Mouse (Mus musculus) spleen, adult 12 weeks (tissue): ENCODE results near the gene Gm37419.

ENCODE experiments used
- DNase-seq: peaks from one replicate; pipeline ENCODE4 v3.0.0; 2022; ENCODE audit warnings: low spot score

Gm37419 gene

DNA sequence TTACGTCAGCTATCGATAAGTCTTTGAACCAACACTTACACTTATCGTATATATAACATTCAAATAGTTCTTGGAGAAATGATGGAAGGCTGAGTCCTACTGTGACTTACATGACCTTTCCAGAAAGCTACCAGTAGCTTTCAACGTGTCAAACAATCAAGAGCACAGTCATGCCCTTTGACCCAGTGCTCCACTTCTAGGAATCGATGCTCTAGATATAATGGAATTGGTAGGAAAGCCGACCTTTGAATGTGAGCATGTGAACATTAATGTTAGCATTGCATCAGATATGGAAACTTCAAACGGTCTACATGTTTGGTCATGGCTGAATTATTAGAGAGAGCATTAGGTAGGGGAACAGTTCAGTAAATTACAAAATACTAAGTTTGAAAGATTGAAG is 8.1 kb downstream of the Gm37419 start:
- DNase-seq = no peak

DNA sequence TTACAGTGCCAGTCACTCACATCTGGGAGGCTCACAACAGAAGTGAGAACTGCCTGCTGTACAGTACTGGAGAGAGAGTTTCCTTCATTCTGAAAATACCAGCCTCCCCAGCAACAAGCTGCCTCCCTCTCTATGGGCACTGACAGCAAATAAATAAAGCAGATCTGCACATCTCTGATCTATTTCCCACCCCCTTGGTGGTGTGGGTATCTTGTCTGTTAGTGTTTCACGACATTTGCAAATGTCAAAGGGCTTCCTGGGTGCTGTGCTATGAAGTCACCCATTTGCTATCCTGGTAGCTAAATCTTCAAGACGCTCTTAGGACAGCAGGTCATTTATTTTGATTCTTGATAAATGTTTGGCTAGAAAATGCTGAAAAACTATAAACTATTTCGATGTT is 8.9 kb downstream of the Gm37419 start:
- DNase-seq = no peak

DNA sequence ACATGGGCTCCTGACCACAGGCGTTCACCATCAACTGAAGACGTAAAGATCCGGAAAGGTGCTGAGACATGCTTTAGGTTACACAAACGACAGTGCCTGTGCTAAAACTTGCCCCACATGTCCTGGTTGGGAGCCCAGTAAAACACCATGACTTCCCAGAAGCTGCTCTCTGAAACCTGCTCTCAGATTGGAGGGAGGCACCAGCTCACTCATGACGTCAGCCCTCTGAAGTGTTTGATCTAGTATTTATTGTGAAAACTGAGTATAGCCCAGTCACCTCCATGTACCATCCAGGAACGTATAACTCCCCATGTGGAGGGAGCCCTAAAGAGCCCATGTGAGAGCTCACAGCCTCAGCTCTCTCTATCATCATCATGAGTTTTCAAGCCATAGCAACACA is 9.6 kb downstream of the Gm37419 start:
- DNase-seq = no peak

DNA sequence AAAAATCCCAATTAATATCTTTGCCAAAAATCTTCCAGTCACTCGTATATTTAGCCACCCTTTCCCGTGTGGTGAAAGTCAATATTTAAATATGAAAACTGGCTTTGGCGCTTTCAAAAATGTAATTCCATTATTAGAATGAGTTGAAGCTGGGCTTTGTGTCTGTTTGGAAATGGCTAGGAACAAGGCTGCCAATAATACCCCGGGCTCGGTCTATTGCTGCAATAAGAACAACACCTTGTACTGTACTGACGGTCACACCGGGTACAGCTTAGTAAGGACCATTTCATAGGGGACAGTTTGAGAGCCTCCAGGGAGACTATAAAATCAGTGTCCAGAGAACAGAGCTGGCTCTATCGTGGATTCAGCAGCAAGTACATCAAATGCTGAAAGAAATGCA is 17.6 kb downstream of the Gm37419 start:
- no peak for DNase-seq

DNA sequence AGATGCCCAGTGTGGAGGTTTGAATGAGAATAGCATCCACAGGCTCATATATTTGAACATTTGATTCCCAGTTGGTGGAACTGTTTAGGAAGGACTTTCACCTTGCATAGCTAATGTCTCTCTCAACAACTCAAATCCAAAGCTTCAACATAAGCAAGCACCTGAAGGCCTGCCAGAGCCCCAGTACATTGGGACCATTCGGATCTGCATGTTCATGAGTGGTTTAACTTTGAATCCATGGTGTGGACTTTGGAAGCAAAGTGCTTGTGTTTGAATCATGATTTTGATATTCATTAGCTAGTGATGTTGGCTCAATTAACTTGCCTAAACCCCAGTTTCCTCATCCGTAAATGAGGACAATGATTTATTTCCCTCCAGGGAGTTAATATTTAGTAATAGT is 21.6 kb downstream of the Gm37419 start:
- no peak for DNase-seq

DNA sequence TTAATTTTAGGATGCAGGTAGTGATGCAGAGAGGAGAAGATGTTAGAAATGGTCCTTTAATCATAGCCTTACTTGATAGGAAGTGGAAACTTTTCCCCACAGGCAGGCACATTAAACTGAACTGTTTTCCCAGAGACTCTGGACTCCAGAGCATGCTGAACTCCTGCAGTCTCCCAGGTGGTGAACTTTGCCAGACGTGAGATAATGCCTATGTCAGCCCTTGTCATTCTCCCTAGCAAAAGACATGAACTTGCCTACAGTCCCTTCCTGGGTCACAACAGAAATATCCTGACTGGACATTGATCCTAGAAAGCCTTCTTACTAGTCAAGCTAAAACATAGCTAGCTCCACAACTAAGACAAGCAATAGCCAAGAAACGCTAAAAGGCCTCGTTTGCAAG is 23.0 kb downstream of the Gm37419 start:
- no peak for DNase-seq

DNA sequence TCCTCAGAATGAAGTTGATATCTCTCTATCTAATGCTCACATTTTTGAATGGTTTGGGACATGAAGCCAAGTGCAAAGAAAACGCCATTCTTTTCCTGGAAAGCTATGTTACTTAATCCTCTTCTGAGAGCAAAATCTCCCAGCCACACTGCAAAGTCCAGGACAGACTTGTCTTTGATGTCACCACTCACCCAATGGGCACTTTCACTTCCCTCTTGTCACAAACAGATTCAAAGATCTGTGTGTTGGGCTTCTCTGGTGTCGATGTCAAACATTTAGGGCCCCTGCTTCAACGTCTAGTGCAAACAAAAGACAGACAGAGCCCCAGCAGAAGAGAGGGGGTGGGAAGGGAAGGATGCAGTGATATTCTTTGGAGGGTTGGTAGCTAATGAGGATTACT is 23.8 kb downstream of the Gm37419 start:
- no peak for DNase-seq

DNA sequence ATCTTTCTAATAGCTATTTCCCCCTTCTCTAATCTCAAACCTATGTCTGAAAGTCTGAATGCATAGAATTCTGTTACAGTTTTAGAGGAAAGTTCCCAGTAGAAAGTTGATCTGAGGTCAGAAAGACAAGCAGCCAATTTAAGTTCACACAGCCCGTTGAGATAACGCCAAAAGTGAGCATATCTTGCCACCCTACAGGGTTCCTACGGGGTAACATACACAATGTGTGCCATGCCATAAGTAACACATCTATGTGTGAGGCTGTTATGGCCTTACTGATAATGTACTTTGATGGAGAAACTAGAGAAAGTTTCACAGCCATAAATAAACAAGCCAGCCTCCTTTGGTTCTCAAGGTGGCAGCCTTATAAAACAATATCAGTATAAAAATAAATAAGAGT is 26.1 kb downstream of the Gm37419 start:
- no peak for DNase-seq

DNA sequence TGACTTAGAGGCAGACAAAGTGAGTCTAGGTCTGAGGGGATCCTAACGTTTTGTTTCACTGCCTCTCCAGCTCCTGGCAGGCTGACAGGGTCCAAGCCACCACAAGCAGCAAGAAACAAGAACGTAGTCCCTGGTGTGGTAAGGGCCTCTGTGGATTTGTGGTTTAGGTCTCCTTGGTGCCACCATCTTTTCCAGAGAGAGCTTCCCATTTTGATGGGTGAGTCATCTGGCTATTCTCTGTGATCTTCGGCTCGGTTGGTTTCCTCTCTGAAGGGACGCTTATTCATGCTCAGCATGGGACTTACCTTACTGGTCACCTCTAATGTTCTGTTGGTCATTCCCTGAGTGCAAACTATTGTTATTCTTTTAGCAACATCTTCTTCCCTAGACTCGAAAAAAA is 28.0 kb downstream of the Gm37419 start:
- no peak for DNase-seq

DNA sequence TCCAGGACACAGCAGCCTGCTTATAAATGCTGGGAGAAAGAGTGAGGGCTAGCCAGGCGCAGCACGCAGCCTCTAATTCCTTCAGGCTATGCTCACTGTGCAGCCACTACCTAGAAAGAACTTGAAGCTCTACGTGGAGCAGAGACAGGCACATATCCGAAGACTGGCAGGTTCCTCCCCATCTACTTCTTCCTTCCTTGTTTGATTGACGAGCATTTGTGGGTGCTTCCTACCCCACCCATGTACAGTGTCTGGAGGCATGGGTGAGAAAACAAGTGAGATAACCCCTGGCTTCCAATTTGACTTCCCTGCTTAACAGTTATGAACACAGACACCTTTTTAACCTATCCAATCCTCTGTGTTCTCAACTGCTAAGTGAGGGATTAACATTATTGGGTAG is 28.5 kb downstream of the Gm37419 start:
- no peak for DNase-seq

DNA sequence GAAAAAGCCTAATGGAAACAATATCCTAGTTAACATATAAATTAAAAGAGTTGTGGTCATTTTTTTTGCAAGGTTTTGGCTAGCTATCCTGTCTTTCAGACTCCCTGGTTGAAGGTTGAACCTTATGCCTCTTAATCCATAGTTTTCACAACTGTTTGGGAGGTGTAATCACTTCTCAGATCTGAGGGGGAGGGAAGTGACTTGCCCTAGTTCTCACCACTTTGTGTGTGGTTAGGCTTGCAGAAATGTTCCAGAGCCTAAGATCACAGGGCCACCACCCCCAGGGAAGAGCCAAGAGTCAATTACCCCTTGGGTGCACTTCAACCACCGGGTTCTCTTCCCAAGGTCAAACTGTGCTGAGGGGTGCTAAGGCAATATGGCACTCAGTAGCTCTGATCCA is 33.4 kb downstream of the Gm37419 start:
- no peak for DNase-seq

DNA sequence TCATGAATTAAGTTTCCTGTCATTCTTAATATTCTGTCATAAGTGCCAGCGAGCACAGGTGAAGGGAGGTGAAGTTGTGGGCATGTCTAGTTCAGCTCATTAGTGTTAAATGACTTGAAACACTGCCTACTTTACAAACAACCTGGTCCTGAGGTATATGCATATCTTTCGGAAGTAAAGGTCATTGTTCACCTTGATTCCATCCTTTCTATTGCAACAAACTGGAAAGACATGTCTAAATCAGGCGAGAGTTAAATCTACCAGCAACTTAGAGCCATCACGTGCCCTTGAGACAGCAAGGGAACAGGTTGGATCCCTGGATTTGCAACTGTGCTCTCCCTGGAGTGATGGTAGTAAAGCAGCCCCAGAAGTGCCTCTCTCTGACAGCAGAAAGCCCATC is 34.3 kb downstream of the Gm37419 start:
- DNase-seq = no peak

DNA sequence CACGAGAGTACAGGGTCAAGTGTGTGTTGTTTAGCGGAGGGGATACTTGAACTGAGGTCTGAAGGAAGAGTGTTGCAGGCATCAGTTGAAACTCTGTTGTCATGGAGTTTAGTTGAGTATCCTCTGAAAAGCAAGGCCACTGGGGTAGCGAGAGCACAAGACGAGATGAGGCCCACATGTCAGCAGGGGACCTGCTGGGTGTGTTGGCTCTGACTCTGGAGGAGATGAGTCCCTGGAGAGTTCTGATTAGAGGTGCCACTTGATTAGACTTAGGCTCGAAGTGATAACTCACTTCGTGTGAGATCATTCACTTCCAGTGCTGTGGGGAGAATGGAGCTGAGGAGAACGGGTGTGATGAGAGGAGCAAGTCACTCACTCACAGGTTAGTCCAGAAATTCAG is 37.2 kb downstream of the Gm37419 start:
- DNase-seq = no peak

DNA sequence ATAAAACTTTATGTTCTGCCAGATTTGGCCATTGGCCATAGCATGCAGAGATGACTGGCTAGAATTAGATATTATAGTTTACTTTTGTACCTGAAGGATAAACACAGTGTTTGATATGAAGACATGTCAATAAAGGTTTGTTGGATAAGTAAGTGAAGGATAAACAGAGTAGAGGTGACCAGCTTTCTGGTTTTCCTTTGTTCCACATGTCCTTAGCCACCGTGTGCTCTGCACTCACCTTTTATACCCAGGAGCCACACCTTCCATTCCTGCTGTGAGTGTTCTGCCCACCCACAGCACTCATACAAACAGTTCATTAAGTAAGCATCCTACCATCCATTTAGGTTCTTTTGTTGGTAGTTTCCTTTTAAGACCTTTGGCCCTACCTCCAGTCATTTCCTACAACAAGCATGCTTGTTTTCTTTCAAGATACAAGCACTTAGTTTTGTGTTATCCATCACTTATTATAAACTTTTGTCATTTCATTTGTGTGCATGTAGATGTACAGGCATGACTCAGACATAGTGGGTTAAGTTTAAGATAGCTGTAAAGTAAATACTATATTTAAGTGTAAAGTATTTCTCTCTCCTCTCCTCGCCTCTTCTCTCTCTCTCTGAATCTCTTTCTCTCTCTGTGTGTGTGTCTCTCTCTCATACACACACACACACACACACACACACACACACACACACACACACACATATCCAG is 41.8 kb downstream of the Gm37419 start:
- DNase-seq = no peak

DNA sequence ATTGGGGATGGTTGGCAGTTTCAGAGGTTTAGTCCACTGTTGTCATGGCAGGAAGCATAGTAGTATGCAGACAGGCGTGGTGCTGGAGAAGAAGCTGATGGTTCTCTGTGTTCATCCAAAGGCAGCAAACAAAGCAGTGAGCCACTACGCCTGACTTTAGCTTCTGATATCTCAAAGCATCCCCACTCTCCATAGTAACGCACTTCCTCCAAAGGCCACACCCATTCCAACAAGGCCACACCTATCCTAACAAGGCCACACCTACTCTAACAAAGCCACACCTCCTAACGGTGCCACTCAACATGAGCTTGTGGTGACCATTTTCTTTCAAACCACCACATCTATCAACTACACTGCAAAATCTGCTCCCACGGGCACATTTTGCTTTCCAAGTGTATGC is 45.0 kb downstream of the Gm37419 start:
- DNase-seq = no peak

DNA sequence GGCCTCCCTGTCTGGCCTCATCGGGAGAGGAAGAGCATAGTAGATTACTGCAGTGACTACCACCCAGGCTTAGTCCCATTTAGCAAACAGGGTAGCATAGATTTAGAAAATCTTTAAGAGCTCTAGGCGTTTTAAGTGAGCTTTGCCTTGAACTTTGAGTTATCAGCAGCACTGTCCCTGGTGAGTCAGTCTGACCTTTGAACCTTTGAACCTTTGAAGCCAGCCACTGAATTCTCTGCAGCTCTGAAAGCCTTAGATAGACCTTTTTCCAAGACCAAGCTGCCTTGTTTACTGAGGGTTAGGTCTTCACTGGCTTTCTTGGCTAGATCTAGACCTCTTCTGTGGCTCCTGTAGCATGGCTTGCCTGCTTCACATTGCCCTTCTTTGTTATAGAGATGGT is 46.2 kb downstream of the Gm37419 start:
- DNase-seq = no peak

DNA sequence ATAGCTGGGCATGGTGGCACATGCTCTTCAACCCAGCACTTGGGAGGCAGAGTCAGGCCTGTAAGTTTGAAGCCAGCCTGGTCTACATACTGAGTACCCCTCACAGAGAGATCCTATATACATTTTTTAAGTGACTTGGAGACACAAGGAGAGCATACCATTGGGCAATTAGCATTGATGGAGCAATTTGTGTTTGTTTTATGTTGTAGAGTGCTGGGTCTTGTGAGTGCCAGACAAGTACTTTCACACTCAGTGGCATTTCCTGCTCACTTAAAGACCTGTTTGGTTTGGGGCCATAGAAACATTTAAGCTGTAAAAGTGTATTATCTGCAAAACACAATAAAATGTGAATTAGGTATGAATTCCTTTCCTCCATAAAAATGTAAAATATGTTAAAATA is 47.5 kb downstream of the Gm37419 start:
- no peak for DNase-seq

DNA sequence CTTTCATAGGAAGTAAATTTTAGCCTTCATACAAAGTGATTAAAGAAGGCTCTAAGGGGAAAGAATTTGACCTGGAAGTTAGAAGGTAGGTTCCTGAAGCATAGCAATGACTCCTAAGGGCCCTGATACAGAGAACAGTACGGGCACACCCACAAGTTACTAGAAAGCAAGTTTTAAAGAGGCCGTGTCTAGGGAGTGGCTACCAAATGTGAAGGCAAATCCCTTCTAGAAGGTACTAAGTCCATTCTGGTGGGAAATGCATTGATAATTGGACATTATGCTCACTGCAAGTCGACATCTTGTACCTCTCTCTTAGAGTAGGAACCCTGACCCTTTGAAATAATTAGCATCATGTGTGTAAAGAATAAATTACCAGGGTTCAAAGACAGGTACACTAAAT is 48.1 kb downstream of the Gm37419 start:
- no peak for DNase-seq
